Mouse (Mus musculus) E14TG2a.4 (cell line): Measurements from ENCODE around the gene Pax4.

Experiments used
- H3K27me3 ChIP-seq: 2 replicates; pipeline ENCODE4 v1.6.1; 2014; ENCODE audit warnings: low read length, control low read depth; ENCODE audit not compliant: insufficient read depth
- H3K36me3 ChIP-seq: 2 replicates; pipeline ENCODE4 v1.6.1; 2014; ENCODE audit warnings: low read length, control low read depth; ENCODE audit not compliant: insufficient read depth
- H3K4me1 ChIP-seq: replicated peaks from 2 replicates; pipeline ENCODE4 v1.6.1; 2014; ENCODE audit warnings: low read depth, low read length, control low read depth
- H3K4me3 ChIP-seq: replicated peaks from 2 replicates; pipeline ENCODE4 v1.5.1; 2014; ENCODE audit warnings: mild to moderate bottlenecking, low read length
- H3K9me3 ChIP-seq: 2 replicates; pipeline ENCODE4 v1.6.1; 2014; ENCODE audit warnings: low read length, control low read depth
- CTCF ChIP-seq: conservative IDR thresholded peaks from 2 replicates; pipeline ENCODE4 v1.5.1; 2014; ENCODE audit warnings: low read length
- NANOG ChIP-seq: IDR thresholded peaks from 2 replicates; pipeline ENCODE4 v1.6.1; 2014; ENCODE audit warnings: borderline replicate concordance, low read length, mixed read lengths
- POU5F1 ChIP-seq: IDR thresholded peaks from 2 replicates; pipeline ENCODE4 v1.6.1; 2014; ENCODE audit warnings: low read length, borderline replicate concordance

Gene Pax4

DNA sequence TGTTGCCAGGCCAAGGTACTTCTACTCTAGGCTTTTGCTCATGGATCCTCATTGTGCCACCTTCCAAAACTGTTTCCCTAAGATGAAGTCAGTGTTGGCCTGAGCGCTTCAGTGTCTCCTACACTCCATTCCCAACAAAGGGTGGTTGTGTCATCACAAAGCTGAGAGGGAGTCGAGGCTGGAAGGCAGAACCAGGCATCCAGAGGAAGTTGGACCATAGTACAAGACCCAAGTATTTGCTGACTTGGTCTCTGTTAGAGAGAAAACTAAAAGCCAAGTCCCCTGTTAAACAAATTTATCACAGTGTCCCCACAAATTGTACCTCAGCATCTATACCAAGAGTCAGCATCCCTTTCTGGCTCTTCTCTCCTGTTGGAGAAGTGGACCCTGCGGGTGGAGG, 20.9 kb downstream of the Pax4 start, which contains the start of gene Gcc1:
Gene Gcc1 (minus strand): TSS at position 101 of the 400 bp plus-strand sequence.
- Histone ChIP-seq H3K4me3 (no peak within 1 kb of the TSS), H3K4me1 (peaks cover 14% of the 10 kb centered on the region; the same call in 1 of the 2 replicates), H3K27me3 (no peaks in the 10 kb centered on the region), H3K36me3 (peaks cover 22% of the 10 kb centered on the region), H3K9me3 (no peaks in the 10 kb centered on the region)
- TF ChIP-seq POU5F1 (no peak), NANOG (no peak), CTCF (no peak)

DNA sequence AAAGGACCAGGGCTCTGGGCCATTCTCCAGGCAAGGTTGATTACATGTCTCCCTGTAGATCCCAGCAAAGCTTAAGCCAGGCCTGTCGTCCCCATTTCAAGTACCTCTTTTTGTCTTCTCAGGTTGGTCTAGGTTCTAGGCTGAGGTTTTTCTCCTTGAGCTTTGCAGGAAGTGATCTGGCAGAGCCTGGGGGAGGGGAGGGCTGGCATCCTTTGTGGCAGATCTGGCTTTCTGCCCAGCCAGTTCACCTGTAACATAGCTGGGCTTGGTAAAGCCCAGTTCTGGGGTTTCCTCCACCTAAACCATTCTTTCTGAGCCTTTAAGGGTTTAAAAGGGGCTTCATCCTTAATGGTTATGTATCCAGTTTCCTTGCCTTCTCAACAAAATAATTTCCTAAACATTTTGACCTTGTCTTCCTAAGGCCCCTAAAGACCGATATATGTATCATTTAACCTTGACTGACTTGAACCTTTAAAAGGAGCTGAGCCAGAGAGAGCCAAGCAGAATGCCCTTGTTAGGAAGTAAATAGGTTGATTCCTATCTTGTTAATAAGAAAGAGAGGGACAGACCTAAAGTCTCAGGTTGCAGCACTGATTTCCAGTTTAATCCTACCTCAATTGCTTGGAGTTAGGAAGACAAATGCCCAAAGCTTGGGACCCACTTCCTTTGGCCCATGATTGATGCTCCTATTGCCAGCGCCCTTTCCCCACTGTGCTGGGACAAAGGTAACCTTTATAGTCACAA, 21.9 kb downstream of the Pax4 start, which contains the start of gene Fscn3:
Gene Fscn3 (plus strand): TSS at position 694 of the 744 bp plus-strand sequence.
- TF ChIP-seq NANOG = no peak
- TF ChIP-seq POU5F1 = no peak
- TF ChIP-seq CTCF = no peak
- Histone ChIP-seq H3K4me3 (no peak within 1 kb of the TSS), H3K4me1 (peaks cover 19% of the 10 kb centered on the region), H3K36me3 (peaks cover 22% of the 10 kb centered on the region), H3K27me3 (no peaks in the 10 kb centered on the region), H3K9me3 (no peaks in the 10 kb centered on the region)

DNA sequence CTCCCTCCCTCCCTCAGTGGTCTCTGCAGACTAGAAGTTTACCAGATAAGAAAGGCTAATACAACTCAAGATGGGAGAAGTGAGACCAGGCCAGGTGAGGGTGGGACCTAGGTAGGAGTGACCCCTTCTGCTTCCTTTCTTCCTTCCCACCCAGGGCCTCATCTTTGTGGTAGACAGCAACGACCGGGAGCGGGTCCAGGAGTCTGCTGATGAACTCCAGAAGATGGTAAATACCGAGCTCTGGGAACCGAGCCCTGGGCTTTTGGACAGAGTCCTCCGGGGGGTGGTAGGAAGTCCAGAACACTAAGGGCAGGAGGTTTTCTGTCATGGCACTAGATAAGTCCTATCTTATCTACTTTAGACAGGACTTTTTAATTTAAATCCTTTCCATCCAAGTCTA, 24.1 kb downstream of the Pax4 start:
- Histone ChIP-seq H3K4me1 (peaks cover 36% of the 10 kb centered on the region), H3K36me3 (peaks cover 28% of the 10 kb centered on the region), H3K9me3 (no peaks in the 10 kb centered on the region), H3K4me3 (no peak overlapping the region), H3K27me3 (no peaks in the 10 kb centered on the region)
- TF ChIP-seq NANOG = no peak
- no peak for TF ChIP-seq POU5F1
- TF ChIP-seq CTCF = no peak

DNA sequence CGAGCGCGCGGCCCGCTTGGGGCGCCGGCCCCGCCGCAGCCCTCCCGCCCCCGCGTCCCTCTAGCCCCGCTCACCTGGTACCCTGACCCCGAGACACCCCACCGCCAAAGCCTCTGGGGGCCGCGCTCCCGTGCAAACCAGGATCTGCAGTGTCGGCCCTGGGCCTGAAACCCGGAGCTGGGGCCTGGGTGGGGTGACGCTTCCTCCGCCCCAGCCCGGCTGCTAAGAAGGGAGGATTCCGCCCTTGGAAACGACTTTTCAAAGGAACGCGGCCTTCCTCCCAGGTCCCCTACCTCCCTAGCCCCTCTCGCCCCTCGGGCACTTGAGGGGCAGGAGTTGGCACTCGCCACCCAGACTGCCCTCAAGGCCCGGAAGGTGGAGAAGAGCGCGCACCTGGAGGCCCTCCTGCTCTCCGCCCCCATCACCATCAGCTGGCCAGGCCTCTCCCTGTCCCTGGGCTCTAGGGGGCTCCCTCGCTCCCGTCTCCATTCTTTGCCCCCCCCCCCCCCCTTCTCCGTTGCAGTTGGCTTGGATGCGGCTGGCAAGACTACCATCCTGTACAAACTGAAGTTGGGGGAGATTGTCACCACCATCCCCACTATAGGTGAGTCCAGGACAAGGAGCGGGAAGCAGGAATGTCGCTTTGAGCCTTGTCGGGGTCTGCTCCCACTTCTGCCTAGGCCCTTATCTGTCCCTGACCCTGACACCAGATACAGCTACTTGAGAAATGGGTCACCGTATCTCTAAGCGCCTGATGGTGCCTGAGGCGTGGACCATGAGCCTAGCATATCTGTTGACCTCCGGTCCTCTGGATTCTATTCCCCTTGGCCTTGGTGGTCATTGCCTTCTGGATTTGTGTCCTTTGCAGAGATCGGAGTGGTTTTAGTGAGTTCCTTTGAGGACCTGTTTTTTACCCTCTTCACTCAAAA, 25.1 kb downstream of the Pax4 start:
- no peak for TF ChIP-seq CTCF
- no peak for TF ChIP-seq NANOG
- TF ChIP-seq POU5F1 = no peak
- Histone ChIP-seq H3K27me3 (no peaks in the 10 kb centered on the region), H3K36me3 (peaks cover 38% of the 10 kb centered on the region), H3K4me1 (peaks cover 43% of the 10 kb centered on the region), H3K4me3 (peak overlapping the region; percentile 94), H3K9me3 (no peaks in the 10 kb centered on the region)

DNA sequence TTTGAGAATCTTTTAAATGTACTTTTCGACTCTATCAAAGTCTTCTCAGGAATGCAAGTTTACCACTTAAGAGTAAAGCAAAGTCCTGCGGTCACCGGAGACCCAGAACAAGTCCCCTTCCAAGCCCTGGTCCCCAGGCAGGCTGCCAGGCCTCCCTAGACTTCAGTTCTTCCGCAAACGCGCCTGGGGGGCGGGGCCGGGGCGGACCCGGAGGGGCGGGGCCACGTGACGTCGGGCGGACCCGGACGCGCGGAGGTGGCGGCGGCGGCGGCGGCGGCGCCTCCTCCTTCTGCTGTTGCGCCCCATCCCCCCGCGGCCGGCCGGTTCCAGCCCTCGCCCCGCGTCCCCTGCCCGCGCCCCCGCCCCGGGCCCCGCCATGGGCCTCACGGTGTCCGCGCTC, 25.8 kb downstream of the Pax4 start, which contains the start of gene Arf5:
Gene Arf5 (plus strand): TSS at position 248 of the 400 bp plus-strand sequence.
- Histone ChIP-seq H3K4me3 (peak within 1 kb of the TSS; percentile 94), H3K27me3 (no peaks in the 10 kb centered on the region), H3K36me3 (peaks cover 45% of the 10 kb centered on the region), H3K9me3 (no peaks in the 10 kb centered on the region), H3K4me1 (peaks cover 50% of the 10 kb centered on the region)
- TF ChIP-seq CTCF (no peak), POU5F1 (no peak), NANOG (no peak)

DNA sequence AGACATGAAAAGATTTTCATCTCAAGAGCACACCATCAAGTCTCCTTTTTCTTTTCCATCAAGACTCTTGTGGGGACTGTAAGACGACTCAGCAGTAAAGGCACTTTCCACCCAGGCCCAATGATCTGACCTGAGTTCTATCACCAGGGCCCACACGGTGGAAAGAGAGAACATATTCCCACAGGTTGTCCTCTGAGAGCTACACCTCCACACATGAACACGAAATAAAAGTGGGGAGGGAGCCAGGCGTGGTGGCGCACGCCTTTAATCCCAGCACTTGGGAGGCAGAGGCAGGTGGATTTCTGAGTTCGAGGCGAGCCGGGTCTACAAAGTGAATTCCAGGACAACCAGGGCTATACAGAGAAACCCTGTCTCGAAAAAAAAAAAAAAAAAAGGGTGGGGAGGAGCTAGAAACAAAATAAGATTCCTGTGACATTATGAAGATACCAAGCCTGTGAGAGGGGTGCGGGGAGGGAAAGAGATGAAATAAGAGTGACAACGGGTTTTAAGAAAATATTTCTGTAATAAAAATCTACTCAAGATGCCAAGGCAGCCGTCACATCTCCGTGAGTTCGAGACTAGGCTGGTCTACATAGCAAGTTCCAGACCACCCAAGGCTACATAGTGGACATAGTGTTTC, 26.4 kb downstream of the Pax4 start:
- H3K9me3 ChIP-seq = no peaks in the 10 kb centered on the region
- peak overlapping the region; percentile 94; the same call in 1 of the 2 replicates for H3K4me3 ChIP-seq
- TF ChIP-seq POU5F1 = no peak
- no peak for TF ChIP-seq NANOG
- TF ChIP-seq CTCF = no peak
- H3K36me3 ChIP-seq = peaks cover 50% of the 10 kb centered on the region
- H3K4me1 ChIP-seq = peaks cover 56% of the 10 kb centered on the region
- no peaks in the 10 kb centered on the region for H3K27me3 ChIP-seq

DNA sequence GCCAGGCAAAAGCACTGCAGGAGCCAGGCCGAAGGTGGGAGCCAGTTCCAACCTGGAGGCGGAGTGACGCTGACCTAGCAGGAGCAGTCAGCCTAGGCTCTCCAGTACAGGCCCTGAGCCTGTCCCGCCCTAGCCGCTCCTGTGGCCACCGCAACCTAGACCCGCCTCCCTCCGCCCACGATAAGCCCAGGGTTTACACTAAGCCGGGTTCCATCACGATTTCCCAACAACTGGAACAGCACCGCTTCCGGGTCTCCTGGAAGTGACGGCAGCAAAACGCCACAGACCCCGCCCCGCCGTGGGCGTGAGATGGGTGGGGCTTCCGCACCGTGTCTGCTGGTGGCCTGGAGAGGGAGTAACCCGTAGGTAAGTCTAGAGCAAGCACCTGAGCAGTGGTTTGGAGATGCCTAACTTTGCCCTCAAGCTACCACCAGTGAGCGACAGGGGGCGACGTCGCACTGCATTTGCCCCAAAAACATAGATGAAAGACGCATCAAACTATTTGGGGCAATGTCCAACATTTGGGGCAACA, 27.6 kb downstream of the Pax4 start:
- TF ChIP-seq NANOG (no peak), CTCF (peak; percentile 70)
- Histone ChIP-seq H3K36me3 (peaks cover 56% of the 10 kb centered on the region), H3K27me3 (no peaks in the 10 kb centered on the region), H3K4me3 (peak overlapping the region; percentile 94), H3K9me3 (no peaks in the 10 kb centered on the region), H3K4me1 (peaks cover 54% of the 10 kb centered on the region)

DNA sequence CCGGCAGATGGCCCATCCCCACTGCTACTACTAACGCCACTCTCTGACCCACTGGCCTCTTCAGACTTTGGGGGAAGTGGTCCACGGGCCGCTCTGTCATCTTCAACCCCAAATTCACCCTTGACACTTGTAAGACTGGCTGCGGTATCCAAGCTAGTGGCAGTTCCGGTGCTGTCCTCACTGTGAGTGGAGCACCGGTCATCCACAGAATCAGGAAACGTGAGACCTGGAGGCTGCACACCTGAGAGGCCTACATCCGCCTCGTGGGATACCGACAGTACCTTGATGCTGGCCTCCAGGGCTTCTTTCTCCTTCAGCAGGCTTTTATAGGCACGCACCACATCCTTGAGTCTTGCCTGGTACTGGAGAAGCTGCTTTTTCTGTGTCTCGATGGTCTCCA, 28.3 kb downstream of the Pax4 start:
- H3K4me1 ChIP-seq = peaks cover 54% of the 10 kb centered on the region
- TF ChIP-seq NANOG (no peak), POU5F1 (no peak), CTCF (no peak)
- peak overlapping the region; percentile 94 for H3K4me3 ChIP-seq
- H3K9me3 ChIP-seq = no peaks in the 10 kb centered on the region
- peaks cover 57% of the 10 kb centered on the region for H3K36me3 ChIP-seq
- no peaks in the 10 kb centered on the region for H3K27me3 ChIP-seq
